Mouse (Mus musculus): ENCODE measurements around the gene Dyrk1a. TPM values are rescaled to one million over a fixed set of nuclear protein-coding genes. Genes with fewer than 3 reads are reported as not detected.
A peak's percentile ranks its signal among the peaks of the same experiment; 100 is the strongest.

Gene Dyrk1a
- polyA plus RNA-seq, 1 experiment from 2014 or later = 11.5 TPM

DNA sequence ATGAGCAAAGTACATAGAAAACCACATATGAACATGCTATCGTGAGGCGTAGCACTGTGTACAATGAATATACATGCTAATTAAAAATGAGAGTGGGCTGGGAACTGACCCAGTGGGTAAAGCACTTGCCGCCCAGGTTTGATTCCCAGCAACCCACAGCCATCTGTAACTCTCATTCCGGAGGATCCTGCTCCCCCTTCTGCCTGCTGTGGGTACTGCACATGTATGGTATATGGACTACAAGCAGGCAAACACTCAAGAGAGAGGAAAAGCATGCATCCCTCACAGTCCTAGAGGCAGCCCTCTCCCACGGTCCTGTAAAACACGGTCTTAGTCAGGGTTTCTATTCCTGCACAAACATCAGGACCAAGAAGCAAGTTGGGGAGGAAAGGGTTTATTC, 159.4 kb downstream of the Dyrk1a start:
- Histone ChIP-seq H3K4me2 (ENCODE audit: low read length) (no peak overlapping the region), H3K27ac (ENCODE audit: low read depth) (no peak overlapping the region), H3K36me3 (ENCODE audit: control insufficient read depth, insufficient read depth, low read length) (no peaks in the 10 kb centered on the region), H3K4me1 (replicated peaks; ENCODE audit: control insufficient read depth, insufficient read depth, low read length) (0 out of 2 replicates have a peak, but pooled peaks cover 3% of the 10 kb centered on the region), H3K9ac (ENCODE audit: low read length) (no peak overlapping the region), H3K9me3 (ENCODE audit: control insufficient read depth, low read length) (peaks cover 4% of the 10 kb centered on the region; the same call in 1 of the 2 replicates), H3K27me3 (replicated peaks; ENCODE audit: control insufficient read depth, insufficient read depth, low read length) (no peaks in the 10 kb centered on the region), H3K4me3 (ENCODE audit: low read depth, low read length) (no peak overlapping the region)
- no peak for DNase-seq (ENCODE audit: low spot score)
- WGBS = 90% methylated on average over 6 of the region's 6 CpGs
- ATAC-seq (replicated peaks; ENCODE audit: low FRiP score, low TSS enrichment, low read depth) = no peak

DNA sequence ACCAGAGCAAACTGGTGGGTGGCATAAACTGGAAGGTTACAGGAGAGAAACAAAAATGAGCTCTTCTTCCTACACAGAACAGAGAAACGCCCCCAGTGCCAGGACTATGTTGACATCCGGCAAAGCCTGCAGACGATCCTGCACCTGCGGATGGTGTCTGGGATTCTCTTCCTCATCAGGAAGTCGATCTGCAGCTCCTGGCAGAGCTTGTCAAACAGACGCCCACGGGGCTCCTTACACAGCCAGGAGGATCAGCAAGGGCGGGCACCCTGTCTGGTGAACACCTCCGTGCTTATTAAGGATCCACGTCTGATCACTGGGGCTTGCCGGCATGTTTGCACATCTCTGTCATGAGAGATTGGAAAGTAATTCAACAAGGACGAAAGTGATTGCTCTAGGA, 161.2 kb downstream of the Dyrk1a start:
- Histone ChIP-seq H3K4me3 (ENCODE audit: low read depth, low read length) (no peak overlapping the region), H3K9ac (ENCODE audit: low read length) (no peak overlapping the region), H3K4me2 (ENCODE audit: low read length) (no peak overlapping the region), H3K36me3 (ENCODE audit: control insufficient read depth, insufficient read depth, low read length) (no peaks in the 10 kb centered on the region), H3K27ac (ENCODE audit: low read depth) (no peak overlapping the region), H3K27me3 (replicated peaks; ENCODE audit: control insufficient read depth, insufficient read depth, low read length) (no peaks in the 10 kb centered on the region), H3K9me3 (ENCODE audit: control insufficient read depth, low read length) (peaks cover 4% of the 10 kb centered on the region; the same call in 1 of the 2 replicates), H3K4me1 (replicated peaks; ENCODE audit: control insufficient read depth, insufficient read depth, low read length) (no peaks in the 10 kb centered on the region)
- ATAC-seq (replicated peaks; ENCODE audit: low FRiP score, low TSS enrichment, low read depth) = no peak
- 47% methylated on average over 12 of the region's 12 CpGs for WGBS
- no peak for DNase-seq (ENCODE audit: low spot score)

DNA sequence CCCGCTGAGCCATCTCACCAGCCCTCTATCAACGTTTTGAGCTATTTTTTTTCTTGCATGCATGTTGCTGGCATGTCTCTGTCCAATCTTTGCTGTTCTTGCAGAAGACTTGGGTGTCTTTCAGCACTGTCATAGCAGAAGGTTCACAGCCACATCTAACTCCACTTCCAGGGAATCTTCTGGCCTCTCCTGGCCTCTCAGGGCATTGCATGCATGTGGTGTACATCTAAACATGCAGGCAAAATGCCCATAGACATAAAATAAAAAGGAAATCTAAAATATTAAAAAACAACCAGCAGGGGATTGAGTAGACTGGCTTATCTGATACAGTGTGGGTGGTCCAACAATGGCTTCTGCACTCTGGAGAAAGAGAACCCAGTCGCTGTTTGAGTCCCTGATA, 165.7 kb downstream of the Dyrk1a start:
- Histone ChIP-seq H3K4me2 (ENCODE audit: low read length) (no peak overlapping the region), H3K36me3 (ENCODE audit: control insufficient read depth, insufficient read depth, low read length) (no peaks in the 10 kb centered on the region), H3K4me1 (replicated peaks; ENCODE audit: control insufficient read depth, insufficient read depth, low read length) (no peaks in the 10 kb centered on the region), H3K27ac (ENCODE audit: low read depth) (no peak overlapping the region), H3K4me3 (ENCODE audit: low read depth, low read length) (no peak overlapping the region), H3K27me3 (replicated peaks; ENCODE audit: control insufficient read depth, insufficient read depth, low read length) (no peaks in the 10 kb centered on the region), H3K9ac (ENCODE audit: low read length) (no peak overlapping the region), H3K9me3 (ENCODE audit: control insufficient read depth, low read length) (no peaks in the 10 kb centered on the region)
- WGBS = 59% methylated on average over 3 of the region's 3 CpGs
- DNase-seq (ENCODE audit: low spot score) (no peak), ATAC-seq (replicated peaks; ENCODE audit: low FRiP score, low TSS enrichment, low read depth) (no peak)

DNA sequence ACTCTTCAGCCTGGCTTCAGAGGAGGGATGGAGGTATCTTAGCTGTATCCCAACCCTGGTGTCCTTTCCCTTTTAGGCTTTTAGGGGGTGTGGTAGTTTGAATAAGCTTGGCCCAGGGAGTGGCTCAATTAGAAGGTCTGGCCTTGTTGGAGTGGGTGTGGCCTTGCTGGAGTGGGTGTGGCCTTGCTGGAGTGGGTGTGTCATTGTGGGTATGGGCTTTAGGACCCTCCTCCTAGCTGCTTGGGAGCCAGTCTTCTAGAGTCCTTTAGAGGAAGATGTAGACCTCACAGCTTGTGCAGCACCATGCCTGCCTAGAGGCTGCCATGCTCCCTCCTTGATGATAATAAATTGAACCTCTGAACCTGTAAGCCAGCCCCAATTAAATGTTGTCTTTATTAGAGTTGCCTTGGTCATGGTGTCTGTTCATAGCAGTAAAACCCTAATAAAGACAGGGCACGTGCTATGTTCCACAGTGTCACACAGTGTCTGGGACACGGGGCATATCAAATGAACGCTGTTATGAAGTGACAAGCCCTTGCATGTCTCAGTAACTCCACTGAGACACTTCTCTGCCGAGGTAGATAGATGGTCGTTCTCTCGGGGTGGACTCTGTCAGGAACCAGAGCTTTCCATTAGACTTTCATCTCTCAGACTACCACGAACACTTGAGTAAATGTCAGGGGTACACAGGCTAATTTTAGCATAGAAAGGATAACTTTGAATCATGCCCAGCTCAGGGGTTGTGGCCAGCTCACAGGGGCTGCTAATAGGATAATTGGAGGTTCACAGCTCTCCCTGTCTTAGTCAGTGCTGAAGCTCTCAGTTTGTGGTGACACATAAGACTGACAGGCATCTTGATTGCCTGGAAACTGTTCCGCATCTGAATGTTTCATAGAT, 166.9 kb downstream of the Dyrk1a start:
- Histone ChIP-seq H3K9me3 (ENCODE audit: control insufficient read depth, low read length) (no peaks in the 10 kb centered on the region), H3K4me2 (ENCODE audit: low read length) (no peak overlapping the region), H3K27me3 (replicated peaks; ENCODE audit: control insufficient read depth, insufficient read depth, low read length) (no peaks in the 10 kb centered on the region), H3K4me3 (ENCODE audit: low read depth, low read length) (no peak overlapping the region), H3K4me1 (replicated peaks; ENCODE audit: control insufficient read depth, insufficient read depth, low read length) (no peaks in the 10 kb centered on the region), H3K36me3 (ENCODE audit: control insufficient read depth, insufficient read depth, low read length) (no peaks in the 10 kb centered on the region), H3K27ac (ENCODE audit: low read depth) (no peak overlapping the region), H3K9ac (ENCODE audit: low read length) (no peak overlapping the region)
- WGBS = 81% methylated on average over 8 of the region's 8 CpGs
- ATAC-seq (replicated peaks; ENCODE audit: low FRiP score, low TSS enrichment, low read depth) (no peak), DNase-seq (ENCODE audit: low spot score) (no peak)

DNA sequence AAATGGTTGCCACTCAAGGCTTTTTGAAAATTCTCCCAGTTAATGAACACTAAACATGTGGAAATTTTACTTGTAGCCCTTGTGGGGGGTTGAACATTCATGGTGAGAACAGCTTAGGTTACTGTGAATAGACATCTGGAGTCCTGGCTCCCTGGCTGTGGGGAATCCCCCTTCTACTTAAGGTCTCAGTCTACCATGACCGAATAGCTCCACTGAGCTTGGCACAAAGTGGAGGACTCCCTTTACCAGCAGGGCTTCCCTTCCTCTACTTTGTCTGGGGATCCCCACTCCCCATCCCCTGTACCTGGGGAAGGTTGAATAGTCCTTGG, 167.5 kb downstream of the Dyrk1a start:
- Histone ChIP-seq H3K9ac (ENCODE audit: low read length) (no peak overlapping the region), H3K27ac (ENCODE audit: low read depth) (no peak overlapping the region), H3K4me2 (ENCODE audit: low read length) (no peak overlapping the region), H3K27me3 (replicated peaks; ENCODE audit: control insufficient read depth, insufficient read depth, low read length) (no peaks in the 10 kb centered on the region), H3K9me3 (ENCODE audit: control insufficient read depth, low read length) (no peaks in the 10 kb centered on the region), H3K4me1 (replicated peaks; ENCODE audit: control insufficient read depth, insufficient read depth, low read length) (no peaks in the 10 kb centered on the region), H3K4me3 (ENCODE audit: low read depth, low read length) (no peak overlapping the region), H3K36me3 (ENCODE audit: control insufficient read depth, insufficient read depth, low read length) (no peaks in the 10 kb centered on the region)
- ATAC-seq (replicated peaks; ENCODE audit: low FRiP score, low TSS enrichment, low read depth) (no peak), DNase-seq (ENCODE audit: low spot score) (no peak)
- 86% methylated on average over 1 of the region's 1 CpGs for WGBS

DNA sequence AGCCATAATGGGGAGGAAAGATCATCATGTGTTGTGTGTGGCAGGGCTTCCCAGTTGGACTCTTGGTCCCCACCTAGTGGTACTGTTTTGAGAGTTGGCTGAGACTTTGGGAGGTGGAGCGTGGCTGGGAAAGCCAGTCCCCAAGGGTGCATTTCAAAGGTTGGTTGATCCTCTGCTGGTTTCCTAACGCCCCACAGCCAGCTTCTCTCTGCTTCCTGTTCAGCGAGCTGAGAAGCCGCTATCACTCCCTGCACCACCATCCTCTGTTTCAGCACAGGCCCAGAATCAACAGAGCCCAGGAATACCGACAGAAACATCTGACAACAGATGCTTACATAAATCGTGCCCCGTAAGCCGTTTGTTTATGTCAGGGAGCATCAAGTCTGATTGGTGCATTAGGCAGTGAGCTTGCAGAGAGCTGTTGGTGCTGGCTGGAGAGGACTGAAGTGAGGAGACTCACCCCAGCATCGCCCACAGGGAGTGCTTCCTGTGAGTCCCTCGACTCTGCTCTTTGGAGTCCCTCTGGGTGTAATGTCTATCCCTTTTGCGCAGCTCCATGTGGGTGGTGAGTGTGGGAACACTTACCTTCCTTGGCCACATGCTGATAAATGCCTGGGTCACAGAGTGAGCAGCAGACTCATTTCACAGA, 174.2 kb downstream of the Dyrk1a start:
- 4% methylated on average over 11 of the region's 11 CpGs for WGBS
- Histone ChIP-seq H3K4me3 (ENCODE audit: low read depth, low read length) (peak overlapping the region; percentile 15; the same call in 1 of the 2 replicates), H3K27ac (ENCODE audit: low read depth) (no peak overlapping the region), H3K9me3 (ENCODE audit: control insufficient read depth, low read length) (no peaks in the 10 kb centered on the region), H3K27me3 (replicated peaks; ENCODE audit: control insufficient read depth, insufficient read depth, low read length) (no peaks in the 10 kb centered on the region), H3K36me3 (ENCODE audit: control insufficient read depth, insufficient read depth, low read length) (no peaks in the 10 kb centered on the region), H3K4me1 (replicated peaks; ENCODE audit: control insufficient read depth, insufficient read depth, low read length) (no peaks in the 10 kb centered on the region), H3K9ac (ENCODE audit: low read length) (no peak overlapping the region), H3K4me2 (ENCODE audit: low read length) (peak overlapping the region; percentile 40)
- ATAC-seq (replicated peaks; ENCODE audit: low FRiP score, low TSS enrichment, low read depth) (0 out of 2 replicates have a peak, but pooled peaks have one; percentile 40), DNase-seq (ENCODE audit: low spot score) (peak; percentile 57)

DNA sequence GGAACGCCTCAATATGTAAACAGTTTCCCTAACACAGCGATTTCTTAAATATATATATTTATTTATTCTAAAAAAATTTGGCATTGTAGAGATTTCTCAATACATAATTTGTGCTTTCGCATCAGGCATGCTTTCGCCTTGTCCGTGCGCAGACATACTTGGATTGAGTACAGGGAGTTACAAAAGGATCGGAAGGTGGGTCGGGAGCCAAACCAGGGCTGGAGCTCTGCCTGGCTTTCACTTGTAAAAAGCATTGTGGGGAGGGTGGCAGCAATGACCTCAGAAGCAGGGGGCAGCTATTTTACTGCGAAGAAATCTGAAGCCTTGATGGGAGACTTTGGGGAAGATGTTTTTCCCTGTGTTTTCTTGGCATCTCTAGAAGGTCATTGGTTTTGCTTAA, 175.2 kb downstream of the Dyrk1a start:
- H3K4me1 ChIP-seq (replicated peaks; ENCODE audit: control insufficient read depth, insufficient read depth, low read length) = no peaks in the 10 kb centered on the region
- no peak overlapping the region for H3K27ac ChIP-seq (ENCODE audit: low read depth)
- DNase-seq (ENCODE audit: low spot score) (no peak), ATAC-seq (replicated peaks; ENCODE audit: low FRiP score, low TSS enrichment, low read depth) (no peak)
- H3K4me2 ChIP-seq (ENCODE audit: low read length) = no peak overlapping the region
- H3K36me3 ChIP-seq (ENCODE audit: control insufficient read depth, insufficient read depth, low read length) = no peaks in the 10 kb centered on the region
- no peak overlapping the region for H3K4me3 ChIP-seq (ENCODE audit: low read depth, low read length)
- no peaks in the 10 kb centered on the region for H3K27me3 ChIP-seq (replicated peaks; ENCODE audit: control insufficient read depth, insufficient read depth, low read length)
- no peak overlapping the region for H3K9ac ChIP-seq (ENCODE audit: low read length)
- 80% methylated on average over 9 of the region's 9 CpGs for WGBS
- no peaks in the 10 kb centered on the region for H3K9me3 ChIP-seq (ENCODE audit: control insufficient read depth, low read length)
